Mouse (Mus musculus) embryonic facial prominence, embryonic 10.5 days (tissue): ENCODE results near the gene Ppm1b. TPM values are rescaled to one million over a fixed set of nuclear protein-coding genes. Genes with fewer than 3 reads are reported as not detected.

Source experiments
- DNase-seq: peaks from one replicate; pipeline ENCODE4 v3.0.0-alpha.2; 2017; ENCODE audit warnings: low spot score
- H3K27ac ChIP-seq: fragments of 300-500 bp; sonication (generic); replicated peaks from 2 replicates; pipeline ENCODE4 v1.5.1; 2016; ENCODE audit warnings: mild to moderate bottlenecking
- H3K27me3 ChIP-seq: fragments of 300-500 bp; sonication (generic); replicated peaks from 2 replicates; pipeline ENCODE4 v1.6.1; 2016; ENCODE audit warnings: low read depth, mild to moderate bottlenecking; ENCODE audit not compliant: poor library complexity, severe bottlenecking
- H3K36me3 ChIP-seq: fragments of 300-500 bp; sonication (generic); replicated peaks from 2 replicates; pipeline ENCODE4 v1.6.1; 2016; ENCODE audit warnings: mild to moderate bottlenecking, moderate library complexity
- H3K4me1 ChIP-seq: fragments of 300-500 bp; sonication (generic); 2 replicates; pipeline ENCODE4 v1.6.1; 2016
- H3K4me3 ChIP-seq: fragments of 300-500 bp; sonication (generic); 2 replicates; pipeline ENCODE4 v1.5.1; 2016; ENCODE audit warnings: mild to moderate bottlenecking, moderate library complexity
- H3K9me3 ChIP-seq: fragments of 300-500 bp; sonication (generic); 2 replicates; pipeline ENCODE4 v1.6.1; 2016; ENCODE audit warnings: mild to moderate bottlenecking
- WGBS: fragments of 180-500 bp; shearing (Covaris S2); methylation state at CpG from one replicate; pipeline ENCODE4 v1.1.7; 2016; 5-methylcytosine and 5-hydroxymethylcytosine counted together
- polyA plus RNA-seq: library from polyadenylated mRNA; unstranded; fragments of >200 nt; fragmentation: Nextera tagmentation; extraction: Ambion mirVana; gene quantifications from 2 replicates; pipeline ENCODE4 v1.2.1, GENCODE M21; 2016

The Ppm1b gene
- polyA plus RNA-seq, 1 experiment from 2014 or later = 63.2 TPM

GRCm38 (mm10) chr17:84941291-84941868 lies 15.2 kb upstream of the Ppm1b start:
- no peaks in the 10 kb centered on the region for H3K27me3 ChIP-seq
- no peaks in the 10 kb centered on the region for H3K36me3 ChIP-seq
- H3K4me3 ChIP-seq = no peak overlapping the region
- H3K27ac ChIP-seq = no peak overlapping the region
- H3K4me1 ChIP-seq = peaks cover 4% of the 10 kb centered on the region
- WGBS = 88% methylated on average over 13 of the region's 13 CpGs
- no peak for DNase-seq
- peaks cover 4% of the 10 kb centered on the region for H3K9me3 ChIP-seq

- Histone ChIP-seq H3K4me1 (no peaks in the 10 kb centered on the region), H3K9me3 (peaks cover 4% of the 10 kb centered on the region), H3K4me3 (no peak overlapping the region), H3K27me3 (no peaks in the 10 kb centered on the region), H3K27ac (no peak overlapping the region), H3K36me3 (no peaks in the 10 kb centered on the region)
- 90% methylated on average over 10 of the region's 10 CpGs for WGBS
- no peak for DNase-seq
Observed at GRCm38 (mm10) chr17:84942358-84943032, 14.0 kb upstream of the Ppm1b start.

GRCm38 (mm10) chr17:84943033-84943393 lies 13.5 kb upstream of the Ppm1b start:
- H3K36me3 ChIP-seq = no peaks in the 10 kb centered on the region
- H3K27ac ChIP-seq = no peak overlapping the region
- DNase-seq = no peak
- H3K4me3 ChIP-seq = no peak overlapping the region
- H3K4me1 ChIP-seq = no peaks in the 10 kb centered on the region
- WGBS = 63% methylated on average over 2 of the region's 2 CpGs
- H3K9me3 ChIP-seq = peaks cover 4% of the 10 kb centered on the region
- H3K27me3 ChIP-seq = no peaks in the 10 kb centered on the region

- no peaks in the 10 kb centered on the region for H3K4me1 ChIP-seq
- H3K27me3 ChIP-seq = no peaks in the 10 kb centered on the region
- H3K27ac ChIP-seq = no peak overlapping the region
- 85% methylated on average over 6 of the region's 6 CpGs for WGBS
- no peaks in the 10 kb centered on the region for H3K36me3 ChIP-seq
- H3K4me3 ChIP-seq = no peak overlapping the region
- DNase-seq = no peak
- no peaks in the 10 kb centered on the region for H3K9me3 ChIP-seq
Observed at GRCm38 (mm10) chr17:84944348-84944747, 12.2 kb upstream of the Ppm1b start.

- no peaks in the 10 kb centered on the region for H3K36me3 ChIP-seq
- no peak for DNase-seq
- no peak overlapping the region for H3K27ac ChIP-seq
- H3K4me1 ChIP-seq = peaks cover 13% of the 10 kb centered on the region
- no peaks in the 10 kb centered on the region for H3K27me3 ChIP-seq
- H3K4me3 ChIP-seq = no peak overlapping the region
- H3K9me3 ChIP-seq = no peaks in the 10 kb centered on the region
- WGBS = 92% methylated on average over 5 of the region's 5 CpGs
Observed at GRCm38 (mm10) chr17:84952521-84952920, 4.0 kb upstream of the Ppm1b start.

GRCm38 (mm10) chr17:84953776-84954175 lies 2.8 kb upstream of the Ppm1b start:
- H3K4me1 ChIP-seq = peaks cover 13% of the 10 kb centered on the region
- no peak overlapping the region for H3K27ac ChIP-seq
- H3K27me3 ChIP-seq = no peaks in the 10 kb centered on the region
- WGBS = 86% methylated on average over 5 of the region's 5 CpGs
- H3K36me3 ChIP-seq = no peaks in the 10 kb centered on the region
- no peaks in the 10 kb centered on the region for H3K9me3 ChIP-seq
- no peak for DNase-seq
- no peak overlapping the region for H3K4me3 ChIP-seq

GRCm38 (mm10) chr17:84954881-84955280 lies 1.7 kb upstream of the Ppm1b start:
- 93% methylated on average over 5 of the region's 5 CpGs for WGBS
- Histone ChIP-seq H3K27ac (no peak overlapping the region), H3K4me1 (peaks cover 23% of the 10 kb centered on the region)

GRCm38 (mm10) chr17:84956931-84957486 lies 468 bp downstream of the Ppm1b start:
- WGBS = 0% methylated on average over 24 of the region's 24 CpGs
- H3K27me3 ChIP-seq = no peaks in the 10 kb centered on the region
- DNase-seq = peak; percentile 90
- peak overlapping the region; percentile 97 for H3K27ac ChIP-seq
- H3K9me3 ChIP-seq = no peaks in the 10 kb centered on the region
- H3K4me3 ChIP-seq = peak overlapping the region; percentile 98
- H3K4me1 ChIP-seq = peaks cover 31% of the 10 kb centered on the region
- H3K36me3 ChIP-seq = peaks cover 1% of the 10 kb centered on the region

More at GRCm38 (mm10) chr17:84954881-84955280, 1.7 kb upstream of the Ppm1b start:
- no peak for DNase-seq
- no peaks in the 10 kb centered on the region for H3K27me3 ChIP-seq
- H3K9me3 ChIP-seq = no peaks in the 10 kb centered on the region
- H3K36me3 ChIP-seq = no peaks in the 10 kb centered on the region
- no peak overlapping the region for H3K4me3 ChIP-seq

- Histone ChIP-seq H3K9me3 (no peaks in the 10 kb centered on the region), H3K36me3 (peaks cover 4% of the 10 kb centered on the region), H3K4me1 (peaks cover 31% of the 10 kb centered on the region), H3K27me3 (no peaks in the 10 kb centered on the region), H3K4me3 (peak overlapping the region; percentile 98), H3K27ac (peak overlapping the region; percentile 97)
- DNase-seq = peak; percentile 99
- 1% methylated on average over 55 of the region's 55 CpGs for WGBS
Observed at GRCm38 (mm10) chr17:84957487-84958259, 1.1 kb downstream of the Ppm1b start.

- under 1% methylated on average over 52 of the region's 52 CpGs for WGBS
- no peak for DNase-seq
Observed at GRCm38 (mm10) chr17:84958411-84958911, 1.9 kb downstream of the Ppm1b start.

GRCm38 (mm10) chr17:84958986-84959664 lies 2.6 kb downstream of the Ppm1b start:
- no peaks in the 10 kb centered on the region for H3K27me3 ChIP-seq
- WGBS = 42% methylated on average over 6 of the region's 6 CpGs
- DNase-seq = no peak
- H3K4me1 ChIP-seq = peaks cover 31% of the 10 kb centered on the region
- H3K4me3 ChIP-seq = peak overlapping the region; percentile 98
- H3K36me3 ChIP-seq = peaks cover 4% of the 10 kb centered on the region
- H3K9me3 ChIP-seq = no peaks in the 10 kb centered on the region
- H3K27ac ChIP-seq = peak overlapping the region; percentile 97; the same call in 1 of the 2 replicates

More at GRCm38 (mm10) chr17:84958411-84958911, 1.9 kb downstream of the Ppm1b start:
- no peaks in the 10 kb centered on the region for H3K27me3 ChIP-seq
- H3K4me1 ChIP-seq = peaks cover 31% of the 10 kb centered on the region
- H3K36me3 ChIP-seq = peaks cover 4% of the 10 kb centered on the region
- H3K4me3 ChIP-seq = peak overlapping the region; percentile 98
- H3K9me3 ChIP-seq = no peaks in the 10 kb centered on the region
- H3K27ac ChIP-seq = peak overlapping the region; percentile 97

GRCm38 (mm10) chr17:84959665-84960020 lies 3.1 kb downstream of the Ppm1b start:
- DNase-seq = no peak
- Histone ChIP-seq H3K27me3 (no peaks in the 10 kb centered on the region), H3K27ac (no peak overlapping the region), H3K4me1 (peaks cover 31% of the 10 kb centered on the region), H3K36me3 (peaks cover 4% of the 10 kb centered on the region), H3K9me3 (no peaks in the 10 kb centered on the region), H3K4me3 (peak overlapping the region; percentile 98)
- 67% methylated on average over 3 of the region's 3 CpGs for WGBS
